Mouse (Mus musculus): Measurements from ENCODE around the gene Myf6.

DNA sequence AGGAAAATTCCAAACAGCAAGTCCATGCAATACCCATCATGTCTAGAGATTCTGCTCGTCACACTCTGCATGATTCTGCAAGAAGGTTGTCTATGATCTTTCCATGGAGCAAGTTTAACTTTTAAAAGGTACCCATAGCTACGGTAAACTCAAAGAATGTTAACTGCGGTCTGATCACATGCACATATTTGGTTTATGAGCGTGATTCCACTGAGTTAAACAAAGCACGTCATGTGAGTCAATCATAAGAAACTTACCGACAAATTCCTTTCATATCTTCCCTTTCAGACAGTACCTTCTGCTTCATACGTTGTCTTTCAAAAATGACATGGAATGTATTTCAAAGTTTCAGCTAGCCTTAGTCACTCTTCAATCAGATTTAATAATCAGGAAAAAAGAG is 7.7 kb upstream of the Myf6 start:
- TF ChIP-seq CTCF (IDR thresholded peaks at IDR 0.05; ENCODE audit: extremely low read depth, insufficient read length, insufficient replicate concordance, low read depth, low read length) (no peak), POLR2A (IDR thresholded peaks at IDR 0.05; ENCODE audit: low read depth, low read length) (no peak)

All from small intestine, adult 2 months (tissue).